Mouse (Mus musculus) olfactory bulb, adult 2 months (tissue): Measurements from ENCODE around the gene Adgrg2.

Experiments
- CTCF ChIP-seq: fragments of 200-500 bp; IDR thresholded peaks from 2 replicates; pipeline ENCODE4 v1.5.1; 2012; ENCODE audit warnings: low read depth, mild to moderate bottlenecking, low read length, moderate library complexity; ENCODE audit not compliant: insufficient read depth
- POLR2A ChIP-seq: fragments of 200-500 bp; IDR thresholded peaks from 2 replicates; pipeline ENCODE4 v1.6.1; 2012; ENCODE audit warnings: mild to moderate bottlenecking, low read depth, low read length, moderate library complexity; ENCODE audit not compliant: insufficient read depth

- TF ChIP-seq CTCF (no peak), POLR2A (no peak)
These were observed 57.9 kb downstream of the Adgrg2 start for GRCm38 (mm10) chrX:160448351-160448750.
